Mouse (Mus musculus): ENCODE data around the gene Angptl2.
A peak's percentile ranks its signal among the peaks of the same experiment; 100 is the strongest.

The Angptl2 gene

GRCm38 (mm10) chr2:33232782-33233570, 17.1 kb downstream of the Angptl2 start:
- DNase-seq: no peak

GRCm38 (mm10) chr2:33233856-33234255, 18.0 kb downstream of the Angptl2 start:
- DNase-seq: no peak

- DNase-seq: no peak
Measured at GRCm38 (mm10) chr2:33234848-33235247, 19.0 kb downstream of the Angptl2 start.

GRCm38 (mm10) chr2:33237581-33237980, 21.7 kb downstream of the Angptl2 start:
- no peak for DNase-seq

- no peak for DNase-seq
Measured at GRCm38 (mm10) chr2:33244880-33245279, 29.0 kb downstream of the Angptl2 start.

GRCm38 (mm10) chr2:33245350-33245749, 29.5 kb downstream of the Angptl2 start:
- no peak for DNase-seq

- no peak for DNase-seq
Measured at GRCm38 (mm10) chr2:33246841-33247240, 31.0 kb downstream of the Angptl2 start.

- DNase-seq: no peak
Measured at GRCm38 (mm10) chr2:33248549-33248948, 32.7 kb downstream of the Angptl2 start.

GRCm38 (mm10) chr2:33249922-33250633, 34.2 kb downstream of the Angptl2 start:
- DNase-seq: no peak

GRCm38 (mm10) chr2:33252751-33253150, 36.9 kb downstream of the Angptl2 start:
- DNase-seq: no peak

GRCm38 (mm10) chr2:33253572-33254190, 37.8 kb downstream of the Angptl2 start:
- DNase-seq: peak; percentile 44

GRCm38 (mm10) chr2:33254318-33254985, 38.6 kb downstream of the Angptl2 start:
- DNase-seq: no peak

GRCm38 (mm10) chr2:33256769-33257537, 41.1 kb downstream of the Angptl2 start:
- DNase-seq: no peak

- DNase-seq: no peak
Measured at GRCm38 (mm10) chr2:33260772-33261171, 44.9 kb downstream of the Angptl2 start.

GRCm38 (mm10) chr2:33261475-33261874, 45.6 kb downstream of the Angptl2 start:
- no peak for DNase-seq

GRCm38 (mm10) chr2:33265793-33266192, 49.9 kb downstream of the Angptl2 start:
- no peak for DNase-seq

- DNase-seq: no peak
Measured at GRCm38 (mm10) chr2:33267075-33267474, 51.2 kb downstream of the Angptl2 start.

GRCm38 (mm10) chr2:33268384-33269131, 52.7 kb downstream of the Angptl2 start:
- no peak for DNase-seq

GRCm38 (mm10) chr2:33269132-33269493, 53.2 kb downstream of the Angptl2 start:
- no peak for DNase-seq

- DNase-seq: no peak
Measured at GRCm38 (mm10) chr2:33270569-33270968, 54.7 kb downstream of the Angptl2 start.

GRCm38 (mm10) chr2:33271511-33271910, 55.6 kb downstream of the Angptl2 start:
- DNase-seq: no peak
